Mouse (Mus musculus): ENCODE measurements around the gene Mrln. TPM values are rescaled to one million over a fixed set of nuclear protein-coding genes. Genes with fewer than 3 reads are reported as not detected.
"Not testable (repeated sequence)": the region's sequence is repeated elsewhere in the genome, so short reads cannot be mapped to it uniquely, and the experiment has no call there.

Gene Mrln
- polyA plus RNA-seq, 1 experiment from 2014 or later, result 0.49 TPM

DNA sequence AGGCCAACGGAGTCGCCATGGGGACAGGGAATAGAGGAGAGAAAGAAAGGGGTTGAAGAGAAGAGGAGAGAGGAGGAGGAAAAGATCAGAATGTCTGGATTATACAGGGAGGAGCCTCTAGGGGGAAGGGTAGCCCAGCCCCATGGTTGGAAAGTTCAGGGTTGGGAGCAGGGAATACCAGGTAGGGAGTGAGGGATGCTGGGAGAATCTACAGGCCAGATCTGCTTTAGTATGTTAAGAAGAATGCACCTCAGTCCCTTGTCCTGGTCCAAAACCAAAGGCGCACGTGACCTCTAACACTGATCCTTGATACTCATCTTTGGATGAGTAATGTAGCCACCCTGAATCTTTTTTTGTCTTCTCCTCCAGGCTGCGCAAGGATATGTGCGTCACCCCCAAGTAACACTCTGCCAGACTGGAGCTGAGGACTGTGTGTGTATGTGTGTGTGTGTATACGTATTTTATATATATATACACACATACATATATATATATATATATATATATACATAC, 5.5 kb upstream of the Mrln start:
- Histone ChIP-seq H3K27ac (ENCODE audit: low read depth, low read length) (no peak overlapping the region), H3K9ac (ENCODE audit: low read depth, low read length) (no peak overlapping the region), H3K27me3 (ENCODE audit: control insufficient read depth, insufficient read depth, low read length) (no peaks in the 10 kb centered on the region), H3K4me2 (no peak overlapping the region), H3K4me1 (ENCODE audit: control insufficient read depth, insufficient read depth, low read length) (no peaks in the 10 kb centered on the region), H3K9me3 (replicated peaks; ENCODE audit: control insufficient read depth, low read length) (no peaks in the 10 kb centered on the region), H3K4me3 (ENCODE audit: low read depth, low read length) (no peak overlapping the region), H3K36me3 (ENCODE audit: control insufficient read depth, insufficient read depth, low read length) (no peaks in the 10 kb centered on the region)
- ATAC-seq (replicated peaks; ENCODE audit: insufficient number of reproducible peaks, low FRiP score, low TSS enrichment), result no peak
- 83% methylated on average over 7 of the region's 7 CpGs for WGBS (ENCODE audit: insufficient replicate concordance)

GRCm38 (mm10) chr10:70199466-70200210, 4.8 kb upstream of the Mrln start:
- Histone ChIP-seq H3K9me3 (replicated peaks; ENCODE audit: control insufficient read depth, low read length) (no peaks in the 10 kb centered on the region), H3K36me3 (ENCODE audit: control insufficient read depth, insufficient read depth, low read length) (no peaks in the 10 kb centered on the region), H3K4me3 (ENCODE audit: low read depth, low read length) (no peak overlapping the region), H3K27me3 (ENCODE audit: control insufficient read depth, insufficient read depth, low read length) (no peaks in the 10 kb centered on the region), H3K4me1 (ENCODE audit: control insufficient read depth, insufficient read depth, low read length) (no peaks in the 10 kb centered on the region), H3K4me2 (no peak overlapping the region), H3K9ac (ENCODE audit: low read depth, low read length) (no peak overlapping the region), H3K27ac (ENCODE audit: low read depth, low read length) (no peak overlapping the region)
- WGBS (ENCODE audit: insufficient replicate concordance), result 84% methylated on average over 6 of the region's 6 CpGs
- no peak for ATAC-seq (replicated peaks; ENCODE audit: insufficient number of reproducible peaks, low FRiP score, low TSS enrichment)

- Histone ChIP-seq H3K27ac (ENCODE audit: low read depth, low read length) (no peak overlapping the region), H3K4me2 (no peak overlapping the region), H3K9ac (ENCODE audit: low read depth, low read length) (no peak overlapping the region), H3K36me3 (ENCODE audit: control insufficient read depth, insufficient read depth, low read length) (no peaks in the 10 kb centered on the region), H3K4me1 (ENCODE audit: control insufficient read depth, insufficient read depth, low read length) (no peaks in the 10 kb centered on the region), H3K9me3 (replicated peaks; ENCODE audit: control insufficient read depth, low read length) (no peaks in the 10 kb centered on the region), H3K4me3 (ENCODE audit: low read depth, low read length) (no peak overlapping the region), H3K27me3 (ENCODE audit: control insufficient read depth, insufficient read depth, low read length) (no peaks in the 10 kb centered on the region)
- no peak for ATAC-seq (replicated peaks; ENCODE audit: insufficient number of reproducible peaks, low FRiP score, low TSS enrichment)
- 72% methylated on average over 12 of the region's 12 CpGs for WGBS (ENCODE audit: insufficient replicate concordance)
Measured at GRCm38 (mm10) chr10:70200889-70201500, 3.5 kb upstream of the Mrln start.

DNA sequence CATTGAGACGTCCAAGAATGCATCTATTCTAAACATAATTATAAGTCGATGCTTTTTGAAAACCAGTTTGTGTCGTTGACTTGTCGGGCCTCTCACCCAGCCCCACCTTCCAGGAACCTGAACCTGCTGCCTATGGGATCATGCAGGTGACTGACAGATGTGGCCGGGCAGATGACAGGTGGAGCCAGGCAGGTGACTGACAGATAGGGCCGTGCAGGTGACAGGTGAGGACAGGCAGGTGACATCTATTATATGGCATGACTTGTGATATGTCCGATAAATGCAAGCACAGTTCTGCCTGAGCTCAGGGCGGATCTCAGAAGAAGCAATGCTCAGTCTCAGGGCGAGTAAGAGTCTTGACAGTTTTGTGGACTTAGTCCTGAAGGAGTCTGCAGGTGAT, 6.8 kb downstream of the Mrln start:
- Histone ChIP-seq H3K4me1 (ENCODE audit: control insufficient read depth, insufficient read depth, low read length) (no peaks in the 10 kb centered on the region), H3K36me3 (ENCODE audit: control insufficient read depth, insufficient read depth, low read length) (no peaks in the 10 kb centered on the region), H3K9ac (ENCODE audit: low read depth, low read length) (no peak overlapping the region), H3K9me3 (replicated peaks; ENCODE audit: control insufficient read depth, low read length) (no peaks in the 10 kb centered on the region; the same call in 1 of the 2 replicates), H3K27ac (ENCODE audit: low read depth, low read length) (no peak overlapping the region), H3K27me3 (ENCODE audit: control insufficient read depth, insufficient read depth, low read length) (no peaks in the 10 kb centered on the region), H3K4me2 (no peak overlapping the region), H3K4me3 (ENCODE audit: low read depth, low read length) (no peak overlapping the region)
- no peak for ATAC-seq (replicated peaks; ENCODE audit: insufficient number of reproducible peaks, low FRiP score, low TSS enrichment)
- 75% methylated on average over 9 of the region's 9 CpGs for WGBS (ENCODE audit: insufficient replicate concordance)

GRCm38 (mm10) chr10:70220971-70221370, 16.5 kb downstream of the Mrln start:
- no peak overlapping the region for H3K4me3 ChIP-seq (ENCODE audit: low read depth, low read length)
- H3K9me3 ChIP-seq (replicated peaks; ENCODE audit: control insufficient read depth, low read length), result no peaks in the 10 kb centered on the region; the same call in 1 of the 2 replicates
- WGBS (ENCODE audit: insufficient replicate concordance), result 70% methylated on average over 5 of the region's 5 CpGs
- H3K9ac ChIP-seq (ENCODE audit: low read depth, low read length), result no peak overlapping the region
- no peaks in the 10 kb centered on the region for H3K4me1 ChIP-seq (ENCODE audit: control insufficient read depth, insufficient read depth, low read length)
- H3K36me3 ChIP-seq (ENCODE audit: control insufficient read depth, insufficient read depth, low read length), result no peaks in the 10 kb centered on the region
- no peak overlapping the region for H3K4me2 ChIP-seq
- ATAC-seq (replicated peaks; ENCODE audit: insufficient number of reproducible peaks, low FRiP score, low TSS enrichment), result no peak
- H3K27ac ChIP-seq (ENCODE audit: low read depth, low read length), result no peak overlapping the region
- no peaks in the 10 kb centered on the region for H3K27me3 ChIP-seq (ENCODE audit: control insufficient read depth, insufficient read depth, low read length)

- not testable (repeated sequence) for H3K9ac ChIP-seq (ENCODE audit: low read depth, low read length); H3K9me3 ChIP-seq (replicated peaks; ENCODE audit: control insufficient read depth, low read length); H3K4me2 ChIP-seq; H3K27ac ChIP-seq (ENCODE audit: low read depth, low read length); H3K27me3 ChIP-seq (ENCODE audit: control insufficient read depth, insufficient read depth, low read length); H3K36me3 ChIP-seq (ENCODE audit: control insufficient read depth, insufficient read depth, low read length); ATAC-seq (replicated peaks; ENCODE audit: insufficient number of reproducible peaks, low FRiP score, low TSS enrichment); H3K4me3 ChIP-seq (ENCODE audit: low read depth, low read length); H3K4me1 ChIP-seq (ENCODE audit: control insufficient read depth, insufficient read depth, low read length)
- WGBS (ENCODE audit: insufficient replicate concordance), result 87% methylated on average over 8 of the region's 8 CpGs
Measured at GRCm38 (mm10) chr10:70222231-70222630, 17.8 kb downstream of the Mrln start.

GRCm38 (mm10) chr10:70224571-70224970, 20.1 kb downstream of the Mrln start:
- ATAC-seq (replicated peaks; ENCODE audit: insufficient number of reproducible peaks, low FRiP score, low TSS enrichment), result no peak
- H3K27ac ChIP-seq (ENCODE audit: low read depth, low read length), result no peak overlapping the region
- H3K4me2 ChIP-seq, result no peak overlapping the region
- no peaks in the 10 kb centered on the region for H3K36me3 ChIP-seq (ENCODE audit: control insufficient read depth, insufficient read depth, low read length)
- no peaks in the 10 kb centered on the region for H3K27me3 ChIP-seq (ENCODE audit: control insufficient read depth, insufficient read depth, low read length)
- H3K9me3 ChIP-seq (replicated peaks; ENCODE audit: control insufficient read depth, low read length), result no peaks in the 10 kb centered on the region
- H3K9ac ChIP-seq (ENCODE audit: low read depth, low read length), result no peak overlapping the region
- WGBS (ENCODE audit: insufficient replicate concordance), result 81% methylated on average over 6 of the region's 6 CpGs
- no peak overlapping the region for H3K4me3 ChIP-seq (ENCODE audit: low read depth, low read length)
- no peaks in the 10 kb centered on the region for H3K4me1 ChIP-seq (ENCODE audit: control insufficient read depth, insufficient read depth, low read length)

GRCm38 (mm10) chr10:70225760-70226159, 21.3 kb downstream of the Mrln start:
- Histone ChIP-seq H3K27ac (ENCODE audit: low read depth, low read length) (no peak overlapping the region), H3K36me3 (ENCODE audit: control insufficient read depth, insufficient read depth, low read length) (no peaks in the 10 kb centered on the region), H3K9ac (ENCODE audit: low read depth, low read length) (no peak overlapping the region), H3K9me3 (replicated peaks; ENCODE audit: control insufficient read depth, low read length) (no peaks in the 10 kb centered on the region), H3K4me1 (ENCODE audit: control insufficient read depth, insufficient read depth, low read length) (no peaks in the 10 kb centered on the region), H3K27me3 (ENCODE audit: control insufficient read depth, insufficient read depth, low read length) (no peaks in the 10 kb centered on the region), H3K4me3 (ENCODE audit: low read depth, low read length) (no peak overlapping the region), H3K4me2 (no peak overlapping the region)
- WGBS (ENCODE audit: insufficient replicate concordance), result 69% methylated on average over 6 of the region's 6 CpGs
- no peak for ATAC-seq (replicated peaks; ENCODE audit: insufficient number of reproducible peaks, low FRiP score, low TSS enrichment)

GRCm38 (mm10) chr10:70226608-70227007, 22.1 kb downstream of the Mrln start:
- Histone ChIP-seq H3K4me3 (ENCODE audit: low read depth, low read length) (no peak overlapping the region), H3K27me3 (ENCODE audit: control insufficient read depth, insufficient read depth, low read length) (no peaks in the 10 kb centered on the region), H3K9ac (ENCODE audit: low read depth, low read length) (no peak overlapping the region), H3K4me1 (ENCODE audit: control insufficient read depth, insufficient read depth, low read length) (no peaks in the 10 kb centered on the region), H3K9me3 (replicated peaks; ENCODE audit: control insufficient read depth, low read length) (no peaks in the 10 kb centered on the region), H3K4me2 (no peak overlapping the region), H3K27ac (ENCODE audit: low read depth, low read length) (no peak overlapping the region), H3K36me3 (ENCODE audit: control insufficient read depth, insufficient read depth, low read length) (no peaks in the 10 kb centered on the region)
- ATAC-seq (replicated peaks; ENCODE audit: insufficient number of reproducible peaks, low FRiP score, low TSS enrichment), result no peak

All from heart, embryonic 11.5 days (tissue).